Mouse (Mus musculus) small intestine, adult 2 months (tissue): ENCODE measurements around the gene Rbm41.

ENCODE experiments used
- CTCF ChIP-seq: fragments of 200-500 bp; IDR thresholded peaks from 2 replicates; pipeline ENCODE4 v1.5.1; 2012; ENCODE audit warnings: low read depth, mild to moderate bottlenecking, control low read depth, inconsistent platforms, low read length, moderate library complexity, mixed read lengths; ENCODE audit not compliant: insufficient replicate concordance, insufficient read length; ENCODE audit errors: extremely low read depth
- POLR2A ChIP-seq: fragments of 200-500 bp; IDR thresholded peaks from 2 replicates; pipeline ENCODE4 v1.6.1; 2012; ENCODE audit warnings: low read depth, mild to moderate bottlenecking, control low read depth, inconsistent platforms, low read length, moderate library complexity

GRCm38 (mm10) chrX:139920572-139920971, 77.8 kb downstream of the Rbm41 start:
- TF ChIP-seq CTCF: no peak
- TF ChIP-seq POLR2A: no peak
